Mouse (Mus musculus) liver, adult 2 months (tissue): Measurements from ENCODE around the gene C2cd4b. TPM values are rescaled to one million over a fixed set of nuclear protein-coding genes. Genes with fewer than 3 reads are reported as not detected.

Experiments used
- DNase-seq: peaks from one replicate; pipeline ENCODE4 v3.0.0-alpha.2; 2011; ENCODE audit warnings: low read depth, low spot score; ENCODE audit errors: extremely low read depth
- H3K27ac ChIP-seq: fragments of 200-500 bp; replicated peaks from 2 replicates; pipeline ENCODE4 v1.5.1; 2012; ENCODE audit warnings: low read depth, mild to moderate bottlenecking, control low read depth, inconsistent platforms, low read length; ENCODE audit not compliant: insufficient read depth
- H3K27me3 ChIP-seq: fragments of 200-500 bp; 2 replicates; pipeline ENCODE4 v1.6.1; 2012; ENCODE audit warnings: mild to moderate bottlenecking, moderate library complexity, low read length, inconsistent platforms; ENCODE audit not compliant: control insufficient read depth, insufficient read depth
- H3K36me3 ChIP-seq: fragments of 200-500 bp; 2 replicates; pipeline ENCODE4 v1.6.1; 2012; ENCODE audit warnings: low read length, inconsistent platforms; ENCODE audit not compliant: control insufficient read depth, insufficient read depth
- H3K4me1 ChIP-seq: fragments of 200-500 bp; 2 replicates; pipeline ENCODE4 v1.6.1; 2011; ENCODE audit warnings: low read length; ENCODE audit not compliant: control insufficient read depth, insufficient read depth
- H3K4me3 ChIP-seq: fragments of 200-500 bp; 2 replicates; pipeline ENCODE4 v1.5.1; 2011; ENCODE audit warnings: low read depth, mild to moderate bottlenecking, control low read depth, low read length, moderate library complexity; ENCODE audit not compliant: insufficient read depth
- H3K79me2 ChIP-seq: fragments of 200-500 bp; 2 replicates; pipeline ENCODE4 v1.6.1; 2012; ENCODE audit warnings: inconsistent platforms, mild to moderate bottlenecking, low read length, moderate library complexity; ENCODE audit not compliant: control insufficient read depth, insufficient read depth
- H3K9ac ChIP-seq: fragments of 200-500 bp; 2 replicates; pipeline ENCODE4 v1.6.1; 2012; ENCODE audit warnings: low read depth, mild to moderate bottlenecking, control low read depth, inconsistent platforms, low read length
- CTCF ChIP-seq: fragments of 200-500 bp; IDR thresholded peaks from 2 replicates; pipeline ENCODE4 v1.5.1; 2011; ENCODE audit warnings: low read depth, low read length, control low read depth
- POLR2A ChIP-seq: fragments of 200-500 bp; IDR thresholded peaks from 2 replicates; pipeline ENCODE4 v1.6.1; 2011; ENCODE audit warnings: low read length, control low read depth; ENCODE audit not compliant: insufficient read depth; ENCODE audit errors: extremely low read depth
- WGBS: fragments of 180-500 bp; shearing (Covaris S2); methylation state at CpG from one replicate; pipeline ENCODE4 v1.1.7; 2018; 5-methylcytosine and 5-hydroxymethylcytosine counted together
- polyA plus RNA-seq: library from polyadenylated mRNA; depleted of rRNA; stranded (reverse); fragments of >200 nt; gene quantifications from 2 replicates; pipeline ENCODE4 v1.2.3, GENCODE M21; 2012
- total RNA-seq: library from RNA; depleted of rRNA; stranded (reverse); fragments of >200 nt; gene quantifications from 2 replicates; pipeline ENCODE4 v1.2.3, GENCODE M21; 2014

The C2cd4b gene
- total and polyA plus RNA-seq, 2 experiments = not detected

GRCm38 (mm10) chr9:67766948-67767347 lies 7.7 kb downstream of the C2cd4b start:
- Histone ChIP-seq H3K27me3 (peaks cover 3% of the 10 kb centered on the region; the same call in 1 of the 2 replicates), H3K4me1 (0 out of 2 replicates have a peak, but pooled peaks cover 2% of the 10 kb centered on the region), H3K4me3 (no peak overlapping the region), H3K36me3 (no peaks in the 10 kb centered on the region), H3K79me2 (no peaks in the 10 kb centered on the region), H3K27ac (no peak overlapping the region), H3K9ac (no peak overlapping the region)
- no peak for DNase-seq
- TF ChIP-seq POLR2A (no peak), CTCF (no peak)
- WGBS = 72% methylated on average over 3 of the region's 3 CpGs

- Histone ChIP-seq H3K4me3 (no peak overlapping the region), H3K4me1 (0 out of 2 replicates have a peak, but pooled peaks cover 2% of the 10 kb centered on the region), H3K9ac (no peak overlapping the region), H3K27ac (no peak overlapping the region), H3K79me2 (no peaks in the 10 kb centered on the region), H3K36me3 (no peaks in the 10 kb centered on the region), H3K27me3 (no peaks in the 10 kb centered on the region)
- TF ChIP-seq POLR2A = no peak
- no peak for TF ChIP-seq CTCF
- 83% methylated on average over 4 of the region's 4 CpGs for WGBS
- no peak for DNase-seq
Measured at GRCm38 (mm10) chr9:67768843-67769242, 9.6 kb downstream of the C2cd4b start.

- H3K4me3 ChIP-seq = no peak overlapping the region
- TF ChIP-seq POLR2A (no peak), CTCF (no peak)
- 96% methylated on average over 1 of the region's 1 CpGs for WGBS
- DNase-seq = no peak
- H3K4me1 ChIP-seq = 0 out of 2 replicates have a peak, but pooled peaks cover 2% of the 10 kb centered on the region
- no peak overlapping the region for H3K9ac ChIP-seq
- H3K79me2 ChIP-seq = no peaks in the 10 kb centered on the region
- no peaks in the 10 kb centered on the region for H3K27me3 ChIP-seq
- H3K36me3 ChIP-seq = no peaks in the 10 kb centered on the region
- no peak overlapping the region for H3K27ac ChIP-seq
Measured at GRCm38 (mm10) chr9:67769401-67769800, 10.2 kb downstream of the C2cd4b start.

- Histone ChIP-seq H3K9ac (no peak overlapping the region), H3K4me1 (no peaks in the 10 kb centered on the region), H3K27ac (no peak overlapping the region), H3K27me3 (no peaks in the 10 kb centered on the region), H3K36me3 (no peaks in the 10 kb centered on the region), H3K79me2 (no peaks in the 10 kb centered on the region), H3K4me3 (no peak overlapping the region)
- DNase-seq = no peak
- no peak for TF ChIP-seq POLR2A
- no peak for TF ChIP-seq CTCF
- WGBS = 35% methylated on average over 7 of the region's 7 CpGs
Measured at GRCm38 (mm10) chr9:67771293-67771692, 12.1 kb downstream of the C2cd4b start.

GRCm38 (mm10) chr9:67774201-67774600 lies 15.0 kb downstream of the C2cd4b start:
- TF ChIP-seq POLR2A = no peak
- no peak for TF ChIP-seq CTCF
- no peak for DNase-seq
- Histone ChIP-seq H3K4me1 (no peaks in the 10 kb centered on the region), H3K36me3 (no peaks in the 10 kb centered on the region), H3K9ac (no peak overlapping the region), H3K27ac (no peak overlapping the region), H3K4me3 (no peak overlapping the region), H3K27me3 (0 out of 2 replicates have a peak, but pooled peaks cover 2% of the 10 kb centered on the region), H3K79me2 (no peaks in the 10 kb centered on the region)
- 32% methylated on average over 6 of the region's 6 CpGs for WGBS

- Histone ChIP-seq H3K27ac (no peak overlapping the region), H3K36me3 (no peaks in the 10 kb centered on the region), H3K4me1 (peaks cover 5% of the 10 kb centered on the region; the same call in 1 of the 2 replicates), H3K4me3 (no peak overlapping the region), H3K79me2 (no peaks in the 10 kb centered on the region), H3K9ac (no peak overlapping the region), H3K27me3 (0 out of 2 replicates have a peak, but pooled peaks cover 2% of the 10 kb centered on the region)
- no peak for DNase-seq
- WGBS = 51% methylated on average over 8 of the region's 8 CpGs
- no peak for TF ChIP-seq CTCF
- TF ChIP-seq POLR2A = no peak
Measured at GRCm38 (mm10) chr9:67778553-67778952, 19.3 kb downstream of the C2cd4b start.
